Mouse (Mus musculus): ENCODE measurements around the gene Sf1.

DNA sequence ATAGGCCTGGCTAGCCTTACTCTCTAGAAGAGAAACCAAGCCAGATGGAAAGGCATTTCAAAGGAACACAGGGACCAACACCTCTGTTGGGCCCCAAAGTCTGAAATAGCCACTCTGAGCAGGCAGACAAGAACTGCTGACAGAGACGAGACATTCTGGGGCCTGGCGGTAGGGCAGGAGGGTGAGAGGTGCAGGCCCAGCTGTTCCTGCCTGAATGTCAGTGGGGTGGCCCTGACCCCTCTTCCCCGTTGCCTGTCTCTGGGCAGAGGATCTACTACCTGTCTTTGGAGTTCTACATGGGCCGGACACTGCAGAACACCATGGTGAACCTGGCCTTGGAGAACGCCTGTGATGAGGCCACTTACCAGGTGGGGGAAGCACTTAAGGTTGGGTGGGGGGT is 21.9 kb downstream of the Sf1 start:
- TF ChIP-seq CTCF (IDR thresholded peaks at IDR 0.05) (no peak), EP300 (IDR thresholded peaks at IDR 0.05) (no peak)

Measured in lung, postnatal 0 days (tissue).